Mouse (Mus musculus): ENCODE measurements at regions not wholly inside any gene's neighbourhood (a gene's known extent, or its start where the extent isn't known, plus 50 kb on each side); places are given as distances from the start of the nearest gene placed in this dataset.

- H3K27me3 ChIP-seq (ENCODE audit: control insufficient read depth, insufficient read depth, low read length): no peaks in the 10 kb centered on the region
- H3K4me3 ChIP-seq (replicated peaks; ENCODE audit: insufficient read depth, low read depth, low read length): no peak overlapping the region
- H3K4me1 ChIP-seq (ENCODE audit: control insufficient read depth, insufficient read depth, low read length): no peaks in the 10 kb centered on the region
- WGBS: 5% methylated on average over 11 of the region's 11 CpGs
- H3K27ac ChIP-seq (ENCODE audit: insufficient read depth, low read length): no peak overlapping the region
- DNase-seq: peak; percentile 41 to 45
- TF ChIP-seq CTCF (IDR thresholded peaks at IDR 0.05; ENCODE audit: borderline replicate concordance, insufficient read depth, low read depth, low read length) (peak; percentile 82), POLR2A (IDR thresholded peaks at IDR 0.05; ENCODE audit: borderline replicate concordance, insufficient read depth, low read length) (no peak)
Observed at GRCm38 (mm10) chr7:55710872-55711558, 57.0 kb upstream of the Siglech start.
